In genomic region chr4:41050726-41051675, GRCm38 (mm10) we compare ENCODE assay signal across 8 mouse cellular contexts. TPM values are rescaled to one million over a fixed set of nuclear protein-coding genes. Genes with fewer than 3 reads are reported as not detected.
DNase-seq lines count a peak whose midpoint lies in the region; ATAC-seq and TF ChIP-seq lines count a peak whose summit lies in the region.

No protein-coding gene starts in this region.

- 0 out of 2 replicates have a peak, but pooled peaks have one; percentile 41 for ATAC-seq in heart, embryonic 14.5 days (ENCODE audit: insufficient number of reproducible peaks, insufficient read depth, low FRiP score, low read depth)
- ATAC-seq in liver, embryonic 12.5 days, result peak; percentile 48; the same call in 1 of the 2 replicates
- peak; percentile 53; the same call in 1 of the 2 replicates for ATAC-seq in stomach, embryonic 14.5 days (ENCODE audit: insufficient number of reproducible peaks, insufficient read depth, low FRiP score, low read depth)

- no peak for TF ChIP-seq POLR2A in brain, embryonic 14.5 days (IDR thresholded peaks at IDR 0.05; ENCODE audit: borderline replicate concordance, extremely low read depth, insufficient read depth, insufficient read length, poor library complexity, severe bottlenecking)

- H3K36me3 ChIP-seq in erythroblast, embryonic 14.5 days (ENCODE audit: control insufficient read depth), result no peaks in the 10 kb centered on the region
- H3K36me3 ChIP-seq in heart, embryonic 14.5 days (ENCODE audit: control insufficient read depth, insufficient read depth, low read length), result no peaks in the 10 kb centered on the region
- no peaks in the 10 kb centered on the region for H3K36me3 ChIP-seq in liver, embryonic 12.5 days
- H3K36me3 ChIP-seq in stomach, embryonic 14.5 days (ENCODE audit: control insufficient read depth, insufficient read depth, low read length), result no peaks in the 10 kb centered on the region

- DNase-seq in CD4-positive helper T cell, adult 2 months (ENCODE audit: low read depth, low spot score), result peak; percentile 68
- peak; percentile 90 for DNase-seq in brain, embryonic 14.5 days (ENCODE audit: low read depth)
- DNase-seq in kidney, postnatal 10 days, result peak; percentile 94
- DNase-seq in natural killer cell, adult 2 months (ENCODE audit: low spot score in 2 of 2), result peak; percentile 47 to 66

- TF ChIP-seq CTCF in brain, embryonic 14.5 days (IDR thresholded peaks at IDR 0.05; ENCODE audit: borderline replicate concordance, extremely low read depth, insufficient read depth, insufficient read length), result peak; percentile 82

- H3K27ac ChIP-seq in heart, embryonic 14.5 days (replicated peaks in 1 of 2; ENCODE audit: control insufficient read depth in 1 of 2, insufficient read depth in 1 of 2, low read depth in 2 of 2, low read length in 2 of 2), result no peak overlapping the region
- H3K27ac ChIP-seq in liver, embryonic 12.5 days, result peak overlapping the region; percentile 12; the same call in 1 of the 2 replicates
- 0 out of 2 replicates have a peak overlapping the region, but pooled peaks have one; percentile 0 for H3K27ac ChIP-seq in stomach, embryonic 14.5 days (ENCODE audit: low read length)

- H3K4me1 ChIP-seq in erythroblast, embryonic 14.5 days (ENCODE audit: control insufficient read depth), result peaks cover 20% of the 10 kb centered on the region
- peaks cover 23 to 25% of the 10 kb centered on the region in 2 experiments for H3K4me1 ChIP-seq in heart, embryonic 14.5 days (ENCODE audit: control insufficient read depth in 2 of 2, insufficient read depth in 2 of 2, low read length in 2 of 2)
- H3K4me1 ChIP-seq in liver, embryonic 12.5 days, result peaks cover 44% of the 10 kb centered on the region
- 0 out of 2 replicates have a peak, but pooled peaks cover 5% of the 10 kb centered on the region for H3K4me1 ChIP-seq in stomach, embryonic 14.5 days (ENCODE audit: control insufficient read depth, insufficient read depth, low read length)

- peak overlapping the region; percentile 50 for H3K4me2 ChIP-seq in heart, embryonic 14.5 days (ENCODE audit: low read length)
- H3K4me2 ChIP-seq in liver, embryonic 12.5 days, result peak overlapping the region; percentile 48
- peak overlapping the region; percentile 5; the same call in 1 of the 2 replicates for H3K4me2 ChIP-seq in stomach, embryonic 14.5 days (replicated peaks; ENCODE audit: low read depth, low read length)

- H3K9me3 ChIP-seq in erythroblast, embryonic 14.5 days (ENCODE audit: control insufficient read depth, low read length), result no peaks in the 10 kb centered on the region
- H3K9me3 ChIP-seq in heart, embryonic 14.5 days (ENCODE audit: control insufficient read depth, low read length), result no peaks in the 10 kb centered on the region
- no peaks in the 10 kb centered on the region for H3K9me3 ChIP-seq in liver, embryonic 12.5 days (replicated peaks)
- H3K9me3 ChIP-seq in stomach, embryonic 14.5 days (ENCODE audit: control insufficient read depth, low read depth, low read length), result no peaks in the 10 kb centered on the region

- peak overlapping the region; percentile 45 for H3K9ac ChIP-seq in heart, embryonic 14.5 days (ENCODE audit: low read length)
- peak overlapping the region; percentile 13; the same call in 1 of the 2 replicates for H3K9ac ChIP-seq in liver, embryonic 12.5 days
- no peak overlapping the region for H3K9ac ChIP-seq in stomach, embryonic 14.5 days (replicated peaks; ENCODE audit: low read depth, low read length)

- WGBS in heart, embryonic 14.5 days, result 34% methylated on average over 16 of the region's 16 CpGs
- 31% methylated on average over 16 of the region's 16 CpGs for WGBS in liver, embryonic 12.5 days (ENCODE audit: insufficient replicate concordance)
- 31% methylated on average over 16 of the region's 16 CpGs for WGBS in stomach, embryonic 14.5 days

- H3K4me3 ChIP-seq in erythroblast, embryonic 14.5 days (replicated peaks), result peak overlapping the region; percentile 3
- H3K4me3 ChIP-seq in heart, embryonic 14.5 days (ENCODE audit: control insufficient read depth in 1 of 2, insufficient read depth in 1 of 2, low read depth in 1 of 2, low read length in 2 of 2), result peak overlapping the region; percentile 19 to 22; a peak in 1 of 4 replicates
- H3K4me3 ChIP-seq in liver, embryonic 12.5 days, result no peak overlapping the region
- H3K4me3 ChIP-seq in stomach, embryonic 14.5 days (ENCODE audit: low read depth, low read length), result no peak overlapping the region

- no peaks in the 10 kb centered on the region for H3K27me3 ChIP-seq in erythroblast, embryonic 14.5 days (ENCODE audit: control insufficient read depth)
- no peaks in the 10 kb centered on the region for H3K27me3 ChIP-seq in heart, embryonic 14.5 days (ENCODE audit: control insufficient read depth, insufficient read depth, low read length)
- H3K27me3 ChIP-seq in liver, embryonic 12.5 days (replicated peaks), result peaks cover 13% of the 10 kb centered on the region; the same call in 1 of the 2 replicates
- no peaks in the 10 kb centered on the region for H3K27me3 ChIP-seq in stomach, embryonic 14.5 days (ENCODE audit: control insufficient read depth, insufficient read depth, low read length)

RNA-seq across cellular contexts. Expression of gene Aqp7, which starts 3.1 kb away (rescaled TPM):
- polyA plus RNA-seq in brain, embryonic 14.5 days (2012; rRNA removed), result not detected in 2 replicates
- polyA plus RNA-seq in erythroblast, embryonic 14.5 days (2012), result not detected in 2 replicates
- polyA plus RNA-seq in heart, embryonic 14.5 days (2014; fragmentation: Nextera tagmentation; extraction: Ambion mirVana), result 0.32 TPM in 1 of 2 replicates, not detected in the other
- polyA plus RNA-seq in liver, embryonic 12.5 days (2016; fragmentation: Nextera tagmentation; extraction: Ambion mirVana), result 1.3 and 1.8 TPM in 2 replicates
- polyA plus RNA-seq in stomach, embryonic 14.5 days (2014; fragmentation: Nextera tagmentation; extraction: Ambion mirVana), result 0.22 and 0.43 TPM in 2 replicates

RNA-seq across cellular contexts. Expression of gene Aqp3, which starts 47.0 kb away (rescaled TPM):
- 1.4 and 4.3 TPM in 2 replicates for polyA plus RNA-seq in brain, embryonic 14.5 days (2012; rRNA removed)
- polyA plus RNA-seq in erythroblast, embryonic 14.5 days (2012), result 3.0 and 4.8 TPM in 2 replicates
- 0.19 and 0.55 TPM in 2 replicates for polyA plus RNA-seq in heart, embryonic 14.5 days (2014; fragmentation: Nextera tagmentation; extraction: Ambion mirVana)
- 20.9 and 22.3 TPM in 2 replicates for polyA plus RNA-seq in liver, embryonic 12.5 days (2016; fragmentation: Nextera tagmentation; extraction: Ambion mirVana)
- 27.3 and 36.0 TPM in 2 replicates for polyA plus RNA-seq in stomach, embryonic 14.5 days (2014; fragmentation: Nextera tagmentation; extraction: Ambion mirVana)

Comparison
In these comparisons a context has a peak if more than half of its experiments do, and no peak if none do; other contexts are left out.
1. H3K4me3 ChIP-seq: peak in erythroblast, embryonic 14.5 days (single experiment) and heart, embryonic 14.5 days (2 of 2); none in liver, embryonic 12.5 days (single experiment) and stomach, embryonic 14.5 days (single experiment).
2. H3K27ac ChIP-seq: peak in liver, embryonic 12.5 days (single experiment) and stomach, embryonic 14.5 days (single experiment); none in heart, embryonic 14.5 days (0 of 2).
3. Peak in every context shown above with its lines, with median percentiles within 50 percentile points of each other: DNase-seq, ATAC-seq and H3K4me2 ChIP-seq.